Mouse (Mus musculus): Measurements from ENCODE around the gene Dnaic1. TPM values are rescaled to one million over a fixed set of nuclear protein-coding genes. Genes with fewer than 3 reads are reported as not detected.

Gene Dnaic1
- polyA plus RNA-seq, 1 experiment = 0.96 TPM

- no peak for TF ChIP-seq CTCF (IDR thresholded peaks at IDR 0.05; ENCODE audit: borderline replicate concordance, control insufficient read depth, extremely low read depth, insufficient read depth, low read length, poor library complexity)
- TF ChIP-seq POLR2A (IDR thresholded peaks at IDR 0.05; ENCODE audit: control insufficient read depth, extremely low read depth, insufficient read depth, low read length, poor library complexity) = no peak
- Histone ChIP-seq H3K27ac (ENCODE audit: control insufficient read depth, insufficient read depth, low read length) (no peak overlapping the region), H3K4me3 (ENCODE audit: control insufficient read depth, insufficient read depth, low read length) (no peak overlapping the region), H3K36me3 (ENCODE audit: control insufficient read depth, insufficient read depth, low read length) (no peaks in the 10 kb centered on the region), H3K4me1 (replicated peaks; ENCODE audit: control insufficient read depth, insufficient read depth, low read length) (no peaks in the 10 kb centered on the region), H3K27me3 (ENCODE audit: control insufficient read depth, insufficient read depth, low read length) (no peaks in the 10 kb centered on the region)
- WGBS = 39% methylated on average over 25 of the region's 25 CpGs
- DNase-seq = no peak
Measured at GRCm38 (mm10) chr4:41658566-41659384, 89.2 kb downstream of the Dnaic1 start.

DNA sequence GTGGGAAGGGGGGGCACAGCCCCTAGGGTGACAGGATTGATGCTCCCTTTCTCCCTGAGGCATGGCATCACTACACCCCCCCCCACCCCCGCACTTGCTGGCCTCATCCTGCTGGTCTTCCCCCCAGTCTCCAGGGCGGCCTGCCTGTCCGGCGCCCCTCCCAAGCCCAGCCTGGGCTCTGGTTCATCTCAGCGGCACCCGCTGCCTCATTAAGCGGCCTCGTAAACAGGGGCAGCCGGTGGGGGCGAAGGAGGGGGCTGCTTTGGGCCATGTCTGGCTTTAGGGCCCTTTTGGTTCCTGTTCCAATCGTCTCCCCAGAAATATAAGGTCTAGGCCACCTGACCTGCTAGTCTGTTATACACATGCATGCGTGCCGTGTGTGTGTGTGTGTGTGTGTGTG, 90.0 kb downstream of the Dnaic1 start:
- H3K27me3 ChIP-seq (ENCODE audit: control insufficient read depth, insufficient read depth, low read length) = no peaks in the 10 kb centered on the region
- 92% methylated on average over 13 of the region's 13 CpGs for WGBS
- TF ChIP-seq POLR2A (IDR thresholded peaks at IDR 0.05; ENCODE audit: control insufficient read depth, extremely low read depth, insufficient read depth, low read length, poor library complexity) (no peak), CTCF (IDR thresholded peaks at IDR 0.05; ENCODE audit: borderline replicate concordance, control insufficient read depth, extremely low read depth, insufficient read depth, low read length, poor library complexity) (no peak)
- no peak overlapping the region for H3K27ac ChIP-seq (ENCODE audit: control insufficient read depth, insufficient read depth, low read length)
- no peaks in the 10 kb centered on the region for H3K36me3 ChIP-seq (ENCODE audit: control insufficient read depth, insufficient read depth, low read length)
- peaks cover 1% of the 10 kb centered on the region; the same call in 1 of the 2 replicates for H3K4me1 ChIP-seq (replicated peaks; ENCODE audit: control insufficient read depth, insufficient read depth, low read length)
- DNase-seq = no peak
- no peak overlapping the region for H3K4me3 ChIP-seq (ENCODE audit: control insufficient read depth, insufficient read depth, low read length)

DNA sequence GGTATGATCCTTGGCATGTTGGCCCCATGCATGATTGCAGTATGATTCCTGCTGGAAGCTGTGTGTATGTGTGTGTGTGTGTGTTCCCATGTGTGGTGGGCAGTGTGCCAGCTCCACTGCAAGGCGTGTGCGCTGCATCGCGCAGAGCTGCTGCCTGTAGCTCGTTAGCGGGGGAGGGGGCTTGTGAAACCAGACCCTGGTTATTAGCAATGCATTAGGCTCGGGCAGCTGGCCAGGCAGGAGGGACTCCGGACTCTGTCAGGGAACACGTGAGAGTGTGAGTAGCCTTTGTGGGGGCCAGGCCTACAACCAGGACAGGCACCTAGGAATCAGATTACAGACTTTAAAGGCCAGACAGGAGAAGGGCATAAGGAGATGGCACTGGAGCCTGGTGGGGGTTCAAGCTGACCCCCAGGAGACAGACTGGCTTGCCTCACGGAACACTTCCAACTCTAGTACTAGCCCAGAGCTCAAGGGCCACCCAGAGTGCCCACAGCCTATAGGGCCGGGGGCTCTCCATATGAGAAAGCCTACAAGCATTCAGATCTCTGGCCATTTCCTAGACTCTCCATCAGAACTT, 91.4 kb downstream of the Dnaic1 start:
- no peak overlapping the region for H3K27ac ChIP-seq (ENCODE audit: control insufficient read depth, insufficient read depth, low read length)
- H3K36me3 ChIP-seq (ENCODE audit: control insufficient read depth, insufficient read depth, low read length) = no peaks in the 10 kb centered on the region
- peaks cover 4% of the 10 kb centered on the region; the same call in 1 of the 2 replicates for H3K4me1 ChIP-seq (replicated peaks; ENCODE audit: control insufficient read depth, insufficient read depth, low read length)
- WGBS = 89% methylated on average over 11 of the region's 11 CpGs
- TF ChIP-seq POLR2A (IDR thresholded peaks at IDR 0.05; ENCODE audit: control insufficient read depth, extremely low read depth, insufficient read depth, low read length, poor library complexity) (no peak), CTCF (IDR thresholded peaks at IDR 0.05; ENCODE audit: borderline replicate concordance, control insufficient read depth, extremely low read depth, insufficient read depth, low read length, poor library complexity) (no peak)
- H3K27me3 ChIP-seq (ENCODE audit: control insufficient read depth, insufficient read depth, low read length) = no peaks in the 10 kb centered on the region
- no peak overlapping the region for H3K4me3 ChIP-seq (ENCODE audit: control insufficient read depth, insufficient read depth, low read length)
- DNase-seq = no peak

GRCm38 (mm10) chr4:41662723-41663122, 93.1 kb downstream of the Dnaic1 start:
- Histone ChIP-seq H3K27me3 (ENCODE audit: control insufficient read depth, insufficient read depth, low read length) (no peaks in the 10 kb centered on the region), H3K27ac (ENCODE audit: control insufficient read depth, insufficient read depth, low read length) (no peak overlapping the region), H3K4me3 (ENCODE audit: control insufficient read depth, insufficient read depth, low read length) (no peak overlapping the region), H3K36me3 (ENCODE audit: control insufficient read depth, insufficient read depth, low read length) (no peaks in the 10 kb centered on the region), H3K4me1 (replicated peaks; ENCODE audit: control insufficient read depth, insufficient read depth, low read length) (peaks cover 4% of the 10 kb centered on the region; the same call in 1 of the 2 replicates)
- TF ChIP-seq POLR2A (IDR thresholded peaks at IDR 0.05; ENCODE audit: control insufficient read depth, extremely low read depth, insufficient read depth, low read length, poor library complexity) (no peak), CTCF (IDR thresholded peaks at IDR 0.05; ENCODE audit: borderline replicate concordance, control insufficient read depth, extremely low read depth, insufficient read depth, low read length, poor library complexity) (no peak)
- DNase-seq = no peak
- 79% methylated on average over 11 of the region's 11 CpGs for WGBS

- WGBS = 64% methylated on average over 9 of the region's 9 CpGs
Measured at GRCm38 (mm10) chr4:41663614-41664013, 94.0 kb downstream of the Dnaic1 start.

GRCm38 (mm10) chr4:41664533-41664932, 95.0 kb downstream of the Dnaic1 start:
- TF ChIP-seq POLR2A (IDR thresholded peaks at IDR 0.05; ENCODE audit: control insufficient read depth, extremely low read depth, insufficient read depth, low read length, poor library complexity) (no peak), CTCF (IDR thresholded peaks at IDR 0.05; ENCODE audit: borderline replicate concordance, control insufficient read depth, extremely low read depth, insufficient read depth, low read length, poor library complexity) (no peak)
- no peaks in the 10 kb centered on the region for H3K36me3 ChIP-seq (ENCODE audit: control insufficient read depth, insufficient read depth, low read length)
- 9% methylated on average over 7 of the region's 7 CpGs for WGBS
- no peak overlapping the region for H3K4me3 ChIP-seq (ENCODE audit: control insufficient read depth, insufficient read depth, low read length)
- no peak overlapping the region for H3K27ac ChIP-seq (ENCODE audit: control insufficient read depth, insufficient read depth, low read length)
- no peak for DNase-seq
- peaks cover 4% of the 10 kb centered on the region; the same call in 1 of the 2 replicates for H3K4me1 ChIP-seq (replicated peaks; ENCODE audit: control insufficient read depth, insufficient read depth, low read length)
- no peaks in the 10 kb centered on the region for H3K27me3 ChIP-seq (ENCODE audit: control insufficient read depth, insufficient read depth, low read length)

More at GRCm38 (mm10) chr4:41663614-41664013, 94.0 kb downstream of the Dnaic1 start:
- no peaks in the 10 kb centered on the region for H3K27me3 ChIP-seq (ENCODE audit: control insufficient read depth, insufficient read depth, low read length)
- no peak for TF ChIP-seq CTCF (IDR thresholded peaks at IDR 0.05; ENCODE audit: borderline replicate concordance, control insufficient read depth, extremely low read depth, insufficient read depth, low read length, poor library complexity)
- no peak for TF ChIP-seq POLR2A (IDR thresholded peaks at IDR 0.05; ENCODE audit: control insufficient read depth, extremely low read depth, insufficient read depth, low read length, poor library complexity)
- no peak overlapping the region for H3K27ac ChIP-seq (ENCODE audit: control insufficient read depth, insufficient read depth, low read length)
- no peak overlapping the region for H3K4me3 ChIP-seq (ENCODE audit: control insufficient read depth, insufficient read depth, low read length)
- H3K36me3 ChIP-seq (ENCODE audit: control insufficient read depth, insufficient read depth, low read length) = no peaks in the 10 kb centered on the region
- H3K4me1 ChIP-seq (replicated peaks; ENCODE audit: control insufficient read depth, insufficient read depth, low read length) = peaks cover 4% of the 10 kb centered on the region; the same call in 1 of the 2 replicates
- no peak for DNase-seq

Measured in thymus, adult 2 months (tissue).